Mouse (Mus musculus): ENCODE data around the gene Met. TPM values are rescaled to one million over a fixed set of nuclear protein-coding genes. Genes with fewer than 3 reads are reported as not detected.

Gene Met
- polyA plus RNA-seq, 1 experiment from 2014 or later, result 10.5 TPM

DNA sequence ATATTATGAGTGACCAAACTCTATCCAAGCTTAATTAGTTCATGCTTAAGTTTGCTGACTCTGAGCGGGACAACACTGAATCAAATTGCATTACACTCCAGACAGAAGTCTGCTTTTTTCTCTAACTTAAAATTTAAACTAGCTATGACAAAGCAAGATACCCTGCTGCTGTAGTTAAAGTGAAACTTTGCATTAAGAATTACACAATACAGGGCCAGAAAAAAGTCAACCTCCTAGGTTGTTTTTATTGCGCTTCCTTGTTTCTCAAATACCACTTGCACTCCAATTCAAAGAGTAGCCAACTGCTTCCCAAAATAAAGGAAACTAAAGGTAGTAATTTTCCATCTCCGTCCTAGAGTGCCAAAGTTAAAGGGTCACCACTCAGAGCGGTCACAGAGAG lies 33.8 kb downstream of the Met start:
- no peaks in the 10 kb centered on the region for H3K36me3 ChIP-seq
- H3K9me3 ChIP-seq, result no peaks in the 10 kb centered on the region
- no peak overlapping the region for H3K27ac ChIP-seq
- WGBS, result 68% methylated on average over 4 of the region's 4 CpGs
- H3K27me3 ChIP-seq (replicated peaks), result no peaks in the 10 kb centered on the region
- ATAC-seq (ENCODE audit: insufficient read depth, low FRiP score, low read depth), result no peak
- peaks cover 3% of the 10 kb centered on the region; the same call in 1 of the 2 replicates for H3K4me1 ChIP-seq
- H3K9ac ChIP-seq, result no peak overlapping the region
- H3K4me3 ChIP-seq (replicated peaks), result no peak overlapping the region
- no peak overlapping the region for H3K4me2 ChIP-seq

DNA sequence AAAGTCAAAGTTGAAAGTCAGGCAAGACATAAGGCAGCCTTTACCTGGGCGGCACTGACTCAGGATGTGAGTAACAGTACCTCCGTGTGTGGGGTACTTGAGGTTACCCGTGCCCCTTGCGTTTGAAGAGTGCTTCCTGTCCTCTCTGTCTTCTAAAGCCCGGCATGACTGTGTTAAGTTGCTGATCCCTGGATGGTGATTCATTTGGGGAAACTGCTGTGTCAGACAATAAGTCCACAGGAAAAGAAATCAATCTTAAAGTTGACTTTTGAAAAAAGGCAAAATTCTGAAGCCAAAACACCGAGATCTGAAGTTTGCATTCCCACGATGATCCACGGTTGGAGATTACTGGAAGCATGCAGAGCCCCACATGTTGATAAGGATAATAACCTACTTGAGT lies 35.2 kb downstream of the Met start:
- no peak for ATAC-seq (ENCODE audit: insufficient read depth, low FRiP score, low read depth)
- Histone ChIP-seq H3K27me3 (replicated peaks) (no peaks in the 10 kb centered on the region), H3K4me2 (no peak overlapping the region), H3K9ac (no peak overlapping the region), H3K4me1 (peaks cover 3% of the 10 kb centered on the region; the same call in 1 of the 2 replicates), H3K36me3 (no peaks in the 10 kb centered on the region), H3K9me3 (no peaks in the 10 kb centered on the region), H3K27ac (no peak overlapping the region), H3K4me3 (replicated peaks) (no peak overlapping the region)
- 51% methylated on average over 8 of the region's 8 CpGs for WGBS

DNA sequence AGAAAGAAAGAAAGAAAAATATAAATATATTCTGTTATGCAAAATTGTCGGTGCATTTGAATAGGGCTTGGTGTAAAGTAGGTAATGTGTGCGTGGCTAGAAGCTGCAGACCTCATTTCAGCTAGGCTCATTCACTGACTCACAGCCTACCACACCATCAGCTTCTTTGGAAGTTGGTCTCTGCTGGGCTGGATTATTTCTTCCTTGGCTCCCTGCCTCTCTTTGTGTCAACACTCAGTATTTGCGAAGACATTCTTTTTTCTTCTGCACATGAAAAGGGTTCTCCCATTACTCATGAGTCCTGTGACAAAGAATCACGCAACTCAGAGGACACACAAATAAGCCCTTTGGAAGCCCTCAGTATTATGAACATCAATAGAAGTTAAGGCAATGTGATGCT lies 37.8 kb downstream of the Met start:
- Histone ChIP-seq H3K27ac (no peak overlapping the region; the same call in 1 of the 2 replicates), H3K4me3 (replicated peaks) (no peak overlapping the region), H3K27me3 (replicated peaks) (no peaks in the 10 kb centered on the region), H3K4me1 (peaks cover 3% of the 10 kb centered on the region; the same call in 1 of the 2 replicates), H3K9me3 (no peaks in the 10 kb centered on the region), H3K36me3 (no peaks in the 10 kb centered on the region), H3K4me2 (no peak overlapping the region), H3K9ac (no peak overlapping the region)
- 60% methylated on average over 4 of the region's 4 CpGs for WGBS
- ATAC-seq (ENCODE audit: insufficient read depth, low FRiP score, low read depth), result no peak

DNA sequence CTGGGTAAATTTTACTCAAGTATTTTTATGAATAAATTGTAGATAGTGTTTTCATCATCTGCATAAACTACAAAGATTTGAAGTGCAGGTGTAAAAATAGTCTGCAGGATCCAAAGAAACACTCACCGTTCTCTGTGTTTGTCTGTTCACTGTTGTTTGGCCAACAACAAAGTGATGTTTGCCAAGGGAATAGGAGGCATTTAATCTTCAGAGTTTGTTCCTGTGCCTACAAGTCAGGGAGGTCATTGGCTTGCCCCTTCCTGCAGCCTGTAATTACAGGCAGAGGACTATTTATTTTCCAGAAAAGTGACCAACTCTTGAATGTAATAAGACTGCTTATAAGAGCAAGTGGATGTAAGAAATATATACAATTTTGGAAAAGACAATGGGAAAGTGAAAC lies 38.7 kb downstream of the Met start:
- WGBS, result 40% methylated on average over 1 of the region's 1 CpGs
- Histone ChIP-seq H3K4me2 (no peak overlapping the region), H3K27me3 (replicated peaks) (no peaks in the 10 kb centered on the region), H3K4me3 (replicated peaks) (no peak overlapping the region), H3K9me3 (no peaks in the 10 kb centered on the region), H3K27ac (no peak overlapping the region), H3K4me1 (peaks cover 3% of the 10 kb centered on the region; the same call in 1 of the 2 replicates), H3K9ac (no peak overlapping the region), H3K36me3 (no peaks in the 10 kb centered on the region)
- no peak for ATAC-seq (ENCODE audit: insufficient read depth, low FRiP score, low read depth)

DNA sequence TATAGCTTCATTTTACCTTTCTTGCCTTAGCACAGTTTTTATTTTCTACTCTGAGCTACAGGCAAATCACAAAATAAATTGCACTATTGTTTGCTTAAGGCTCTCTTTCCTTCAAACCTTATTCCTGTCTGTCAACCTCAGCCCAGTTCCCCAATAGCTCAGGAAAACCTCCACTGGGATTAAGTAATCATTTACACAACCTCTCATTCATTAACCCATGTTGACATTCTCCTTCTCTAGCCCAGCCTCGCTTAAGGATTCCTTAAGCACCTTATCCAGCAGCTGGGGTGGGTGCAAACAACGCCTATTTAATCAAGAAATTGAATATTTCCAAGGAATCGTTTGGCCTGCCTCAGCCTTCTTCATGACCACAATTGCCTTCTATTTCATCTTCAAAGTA lies 40.1 kb downstream of the Met start:
- Histone ChIP-seq H3K27me3 (replicated peaks) (no peaks in the 10 kb centered on the region), H3K27ac (no peak overlapping the region), H3K9me3 (no peaks in the 10 kb centered on the region), H3K4me3 (replicated peaks) (no peak overlapping the region), H3K9ac (no peak overlapping the region), H3K4me2 (no peak overlapping the region), H3K4me1 (0 out of 2 replicates have a peak, but pooled peaks cover 3% of the 10 kb centered on the region), H3K36me3 (no peaks in the 10 kb centered on the region)
- ATAC-seq (ENCODE audit: insufficient read depth, low FRiP score, low read depth), result peak; percentile 80
- 39% methylated on average over 3 of the region's 3 CpGs for WGBS

DNA sequence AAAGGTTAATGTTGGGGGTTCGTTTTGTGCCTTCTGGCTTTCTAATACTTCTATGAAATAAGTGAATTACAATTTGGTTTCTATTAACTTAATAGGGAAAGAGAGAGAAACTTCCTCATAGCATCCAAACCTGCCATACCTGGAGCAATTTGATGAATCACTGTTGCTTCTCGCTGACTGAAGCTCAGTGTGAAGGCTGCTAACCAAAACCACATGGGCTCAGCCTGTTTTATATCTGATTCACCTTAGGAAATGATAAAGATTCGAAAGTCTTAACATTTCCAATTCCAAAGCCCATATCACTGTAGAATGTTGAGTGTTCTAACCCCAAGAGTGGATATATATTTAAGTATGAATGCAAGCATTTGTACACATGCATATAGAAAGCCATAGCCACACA lies 41.9 kb downstream of the Met start:
- Histone ChIP-seq H3K36me3 (no peaks in the 10 kb centered on the region), H3K4me2 (no peak overlapping the region), H3K9me3 (no peaks in the 10 kb centered on the region), H3K9ac (no peak overlapping the region), H3K27me3 (replicated peaks) (no peaks in the 10 kb centered on the region), H3K4me1 (0 out of 2 replicates have a peak, but pooled peaks cover 3% of the 10 kb centered on the region), H3K4me3 (replicated peaks) (no peak overlapping the region), H3K27ac (no peak overlapping the region)
- 71% methylated on average over 3 of the region's 3 CpGs for WGBS
- ATAC-seq (ENCODE audit: insufficient read depth, low FRiP score, low read depth), result no peak

DNA sequence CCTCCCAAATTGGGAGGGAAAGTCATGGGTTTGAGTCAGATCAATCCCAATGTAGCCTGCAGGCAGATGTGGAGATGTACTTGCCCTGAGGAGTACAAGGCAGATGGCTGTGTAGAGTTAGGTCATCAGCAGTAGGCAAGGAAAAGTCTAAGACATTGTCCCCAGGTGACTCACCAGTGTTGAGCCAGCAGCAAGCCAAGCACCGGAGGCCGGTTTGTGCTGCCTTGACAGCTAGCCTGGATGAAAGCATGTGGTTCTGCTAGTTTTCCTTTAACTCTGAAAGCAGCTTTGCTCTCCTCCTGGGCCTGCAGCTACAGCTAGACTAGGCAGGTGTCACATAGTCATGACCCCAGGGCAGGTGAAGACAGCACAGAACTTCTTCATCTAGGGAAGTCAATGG lies 43.2 kb downstream of the Met start:
- H3K9ac ChIP-seq, result no peak overlapping the region
- no peaks in the 10 kb centered on the region for H3K27me3 ChIP-seq (replicated peaks)
- no peaks in the 10 kb centered on the region for H3K9me3 ChIP-seq
- no peak overlapping the region for H3K4me3 ChIP-seq (replicated peaks)
- WGBS, result 67% methylated on average over 2 of the region's 2 CpGs
- no peak overlapping the region for H3K4me2 ChIP-seq
- 0 out of 2 replicates have a peak, but pooled peaks cover under 1% of the 10 kb centered on the region for H3K4me1 ChIP-seq
- no peak overlapping the region for H3K27ac ChIP-seq
- no peaks in the 10 kb centered on the region for H3K36me3 ChIP-seq
- ATAC-seq (ENCODE audit: insufficient read depth, low FRiP score, low read depth), result peak; percentile 61

DNA sequence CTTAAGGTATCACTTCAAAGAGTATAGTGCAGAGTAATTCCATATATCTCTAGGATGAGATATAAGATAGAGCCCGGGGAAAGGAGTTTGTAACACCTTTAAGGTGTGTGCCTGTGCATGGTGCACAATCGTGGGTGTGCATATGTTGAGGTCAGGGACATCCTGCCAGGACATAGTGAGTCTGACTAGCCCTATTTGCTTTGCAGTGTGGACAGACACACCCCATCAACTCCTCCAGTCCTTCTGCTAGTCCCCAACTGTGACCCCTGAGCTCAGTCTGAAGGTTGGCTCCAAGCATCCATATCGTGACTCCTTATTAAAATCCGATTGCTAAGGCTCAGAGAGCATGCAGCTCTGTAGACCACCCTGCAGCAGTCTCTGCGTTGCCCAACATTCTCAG lies 44.6 kb downstream of the Met start:
- Histone ChIP-seq H3K4me1 (no peaks in the 10 kb centered on the region), H3K27ac (no peak overlapping the region), H3K4me2 (no peak overlapping the region), H3K4me3 (replicated peaks) (no peak overlapping the region), H3K9me3 (no peaks in the 10 kb centered on the region), H3K27me3 (replicated peaks) (no peaks in the 10 kb centered on the region), H3K36me3 (no peaks in the 10 kb centered on the region), H3K9ac (no peak overlapping the region)
- WGBS, result 61% methylated on average over 5 of the region's 5 CpGs
- ATAC-seq (ENCODE audit: insufficient read depth, low FRiP score, low read depth), result no peak

DNA sequence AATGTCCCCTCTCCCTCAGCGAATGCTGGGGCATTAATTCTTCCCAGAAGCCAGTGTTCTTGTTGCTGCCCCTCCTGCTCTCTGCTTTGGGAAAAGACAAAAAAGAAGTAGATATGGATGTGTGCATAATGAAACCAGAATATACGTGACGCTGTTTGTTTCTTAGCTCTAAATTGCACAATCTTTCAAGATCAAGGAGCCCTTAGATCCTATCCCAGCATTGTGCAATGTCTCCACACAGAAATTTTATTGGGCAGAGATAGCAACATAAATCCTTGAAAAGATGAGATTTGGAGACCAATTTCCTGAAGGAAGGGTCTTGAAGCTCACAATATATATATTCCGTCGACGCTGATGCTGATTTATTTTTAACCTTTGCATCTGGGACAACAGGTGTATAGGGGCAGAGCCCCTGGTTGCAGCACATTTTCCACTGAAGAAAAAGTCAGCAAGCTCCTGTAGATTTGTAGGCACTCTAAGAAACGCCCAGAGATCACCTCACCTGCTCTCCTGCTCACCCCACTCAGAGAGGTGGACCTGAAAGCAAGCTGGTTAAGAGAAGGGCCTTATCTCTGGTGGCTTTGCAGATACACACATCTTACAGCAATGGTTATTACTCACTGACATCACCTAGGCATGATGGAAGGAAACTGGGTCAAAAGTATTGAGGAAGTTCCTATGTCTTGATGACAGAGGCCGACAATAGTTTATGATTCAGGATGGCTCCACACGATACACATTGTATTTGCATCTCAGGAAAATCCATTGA lies 45.2 kb downstream of the Met start:
- Histone ChIP-seq H3K27ac (no peak overlapping the region), H3K9ac (no peak overlapping the region), H3K4me1 (no peaks in the 10 kb centered on the region), H3K4me3 (replicated peaks) (no peak overlapping the region), H3K36me3 (no peaks in the 10 kb centered on the region), H3K27me3 (replicated peaks) (no peaks in the 10 kb centered on the region), H3K9me3 (no peaks in the 10 kb centered on the region), H3K4me2 (no peak overlapping the region)
- 76% methylated on average over 9 of the region's 9 CpGs for whole genome bisulfite sequencing
- ATAC-seq (ENCODE audit: insufficient read depth, low FRiP score, low read depth), result no peak

DNA sequence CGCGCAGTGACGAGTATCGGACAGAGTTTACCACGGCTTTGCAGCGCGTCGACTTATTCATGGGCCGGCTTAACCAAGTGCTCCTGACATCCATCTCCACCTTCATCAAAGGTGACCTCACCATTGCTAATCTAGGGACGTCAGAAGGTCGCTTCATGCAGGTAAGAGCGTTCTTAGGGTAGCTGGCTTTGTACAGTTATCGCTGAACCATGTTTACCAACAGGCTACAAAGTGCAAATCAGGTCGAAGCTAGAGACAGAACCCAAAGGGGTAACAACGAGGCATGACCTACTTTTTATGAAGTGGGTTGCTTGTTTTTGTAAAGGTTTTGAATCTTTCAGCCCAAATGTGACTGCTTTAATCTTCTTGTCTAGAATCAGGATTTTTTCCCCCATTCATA lies 49.8 kb downstream of the Met start:
- Histone ChIP-seq H3K27ac (no peak overlapping the region), H3K36me3 (no peaks in the 10 kb centered on the region), H3K27me3 (replicated peaks) (no peaks in the 10 kb centered on the region), H3K9me3 (no peaks in the 10 kb centered on the region), H3K4me3 (replicated peaks) (no peak overlapping the region), H3K4me1 (peaks cover 6% of the 10 kb centered on the region; the same call in 1 of the 2 replicates), H3K4me2 (no peak overlapping the region), H3K9ac (no peak overlapping the region)
- no peak for ATAC-seq (ENCODE audit: insufficient read depth, low FRiP score, low read depth)
- WGBS, result 88% methylated on average over 15 of the region's 15 CpGs

DNA sequence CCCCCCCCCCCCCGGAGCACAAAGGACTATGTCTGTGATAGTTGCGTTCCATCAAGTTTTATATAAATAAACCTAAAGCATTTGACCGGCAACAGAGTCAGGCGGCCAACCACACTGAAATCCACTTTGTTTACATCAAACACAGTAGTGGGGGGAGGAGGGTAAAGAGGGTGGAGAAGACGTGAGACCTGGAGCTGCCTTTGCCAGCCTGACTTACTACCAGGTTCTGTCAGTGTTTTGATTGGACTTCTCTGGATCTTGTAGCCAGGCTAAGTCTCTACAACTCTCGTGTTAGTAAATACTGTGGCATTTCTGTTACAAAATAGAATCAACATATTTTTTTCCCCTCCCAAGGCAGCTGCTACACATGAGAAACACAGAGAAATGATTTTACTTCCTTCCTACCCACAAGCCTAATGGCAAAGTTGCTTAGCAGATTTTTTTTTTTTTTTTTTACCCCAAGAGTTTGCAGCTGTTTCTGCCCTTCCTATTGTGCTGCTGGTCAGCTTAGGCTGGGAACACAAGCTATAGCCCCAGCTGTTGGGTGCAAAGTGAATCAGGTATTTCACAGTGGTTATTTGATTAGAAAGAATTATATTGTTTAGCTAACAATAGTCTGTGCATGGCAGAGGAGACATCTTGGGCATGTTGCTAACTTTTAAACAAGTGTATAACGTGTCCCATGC lies 52.3 kb downstream of the Met start:
- no peak overlapping the region for H3K9ac ChIP-seq
- H3K27ac ChIP-seq, result peak overlapping the region; percentile 6
- peaks cover 6% of the 10 kb centered on the region; the same call in 1 of the 2 replicates for H3K4me1 ChIP-seq
- H3K4me2 ChIP-seq, result no peak overlapping the region
- H3K4me3 ChIP-seq (replicated peaks), result no peak overlapping the region
- H3K36me3 ChIP-seq, result no peaks in the 10 kb centered on the region
- no peak for ATAC-seq (ENCODE audit: insufficient read depth, low FRiP score, low read depth)
- no peaks in the 10 kb centered on the region for H3K27me3 ChIP-seq (replicated peaks)
- H3K9me3 ChIP-seq, result no peaks in the 10 kb centered on the region
- WGBS, result 17% methylated on average over 7 of the region's 7 CpGs

DNA sequence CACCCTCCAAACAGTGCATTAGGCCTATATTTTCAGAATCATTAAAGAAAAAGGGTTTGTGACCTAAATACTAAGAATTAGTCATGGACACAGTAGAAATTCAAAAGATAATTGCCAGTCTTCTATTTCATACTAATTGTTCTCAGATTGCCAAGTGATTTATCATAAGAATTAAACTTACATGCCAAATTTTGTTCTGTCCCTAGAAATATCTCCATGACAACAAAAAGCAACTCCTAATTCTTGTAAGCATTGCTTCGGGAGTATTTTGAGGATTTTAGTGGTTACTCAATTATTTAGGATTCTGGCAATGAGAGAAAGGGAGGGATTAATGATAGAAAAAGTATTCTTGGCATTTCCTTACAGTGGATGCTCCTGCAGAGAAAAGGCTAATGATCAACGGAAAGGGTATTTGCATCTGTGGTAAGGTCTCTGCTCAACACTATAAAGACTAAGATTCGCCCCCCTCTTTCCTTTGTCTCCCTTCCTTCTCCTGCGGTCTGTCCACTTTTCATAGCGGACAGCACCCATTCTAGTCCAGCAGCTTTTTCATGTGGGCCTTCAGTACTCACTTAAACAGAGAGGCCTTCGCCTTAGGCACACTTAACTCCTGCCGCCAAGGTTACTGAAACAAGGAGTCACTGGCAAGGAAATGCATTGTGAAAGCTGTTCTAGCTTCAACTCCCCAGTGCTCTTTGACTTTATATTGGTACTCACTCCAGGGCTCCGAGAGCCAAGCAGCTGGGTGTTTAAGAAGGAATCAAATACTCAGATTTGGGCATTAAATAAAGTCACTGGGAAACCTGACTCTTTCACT lies 58.5 kb downstream of the Met start:
- no peak for ATAC-seq (ENCODE audit: insufficient read depth, low FRiP score, low read depth)
- Histone ChIP-seq H3K27ac (no peak overlapping the region), H3K9ac (no peak overlapping the region), H3K27me3 (replicated peaks) (no peaks in the 10 kb centered on the region), H3K4me2 (no peak overlapping the region), H3K4me3 (replicated peaks) (no peak overlapping the region), H3K36me3 (no peaks in the 10 kb centered on the region), H3K9me3 (no peaks in the 10 kb centered on the region), H3K4me1 (no peaks in the 10 kb centered on the region)
- WGBS, result 69% methylated on average over 8 of the region's 8 CpGs
